Mouse (Mus musculus) hindbrain, embryonic 13.5 days (tissue): ENCODE results near the gene Nhlrc2. TPM values are rescaled to one million over a fixed set of nuclear protein-coding genes. Genes with fewer than 3 reads are reported as not detected.

Experiments
- ATAC-seq: fragments of 200-750 bp; cut with Nextera tagmentation; 2 replicates; pipeline ENCODE4 v1.8.0; 2017; ENCODE audit warnings: moderate TSS enrichment; ENCODE audit not compliant: low FRiP score
- H3K27ac ChIP-seq: fragments of 300-500 bp; sonication (generic); 2 replicates; pipeline ENCODE4 v1.5.1; 2015; ENCODE audit warnings: inconsistent platforms, mild to moderate bottlenecking, moderate library complexity
- H3K27me3 ChIP-seq: fragments of 300-500 bp; sonication (generic); 2 replicates; pipeline ENCODE4 v1.6.1; 2015; ENCODE audit warnings: mild to moderate bottlenecking, inconsistent platforms
- H3K36me3 ChIP-seq: fragments of 300-500 bp; sonication (generic); 2 replicates; pipeline ENCODE4 v1.6.1; 2015; ENCODE audit warnings: mild to moderate bottlenecking, inconsistent platforms
- H3K4me1 ChIP-seq: fragments of 300-500 bp; sonication (generic); replicated peaks from 2 replicates; pipeline ENCODE4 v1.6.1; 2015; ENCODE audit warnings: inconsistent platforms
- H3K4me2 ChIP-seq: fragments of 300-500 bp; sonication (generic); 2 replicates; pipeline ENCODE4 v1.6.1; 2015; ENCODE audit warnings: inconsistent platforms, mild to moderate bottlenecking, moderate library complexity
- H3K4me3 ChIP-seq: fragments of 300-500 bp; sonication (generic); 2 replicates; pipeline ENCODE4 v1.5.1; 2015; ENCODE audit warnings: mild to moderate bottlenecking, inconsistent platforms
- H3K9ac ChIP-seq: fragments of 300-500 bp; sonication (generic); 2 replicates; pipeline ENCODE4 v1.6.1; 2015; ENCODE audit warnings: mild to moderate bottlenecking, inconsistent platforms
- H3K9me3 ChIP-seq: fragments of 300-500 bp; sonication (generic); 2 replicates; pipeline ENCODE4 v1.6.1; 2016; ENCODE audit warnings: inconsistent platforms
- WGBS: fragments of 180-500 bp; shearing (Covaris S2); methylation state at CpG from one replicate; pipeline ENCODE4 v1.1.7; 2015; 5-methylcytosine and 5-hydroxymethylcytosine counted together
- polyA plus RNA-seq: library from polyadenylated mRNA; unstranded; fragments of >200 nt; fragmentation: Nextera tagmentation; extraction: Ambion mirVana; gene quantifications from 2 replicates; pipeline ENCODE4 v1.2.1, GENCODE M21; 2015

The Nhlrc2 gene
- polyA plus RNA-seq, 1 experiment from 2014 or later, result 10.1 TPM

DNA sequence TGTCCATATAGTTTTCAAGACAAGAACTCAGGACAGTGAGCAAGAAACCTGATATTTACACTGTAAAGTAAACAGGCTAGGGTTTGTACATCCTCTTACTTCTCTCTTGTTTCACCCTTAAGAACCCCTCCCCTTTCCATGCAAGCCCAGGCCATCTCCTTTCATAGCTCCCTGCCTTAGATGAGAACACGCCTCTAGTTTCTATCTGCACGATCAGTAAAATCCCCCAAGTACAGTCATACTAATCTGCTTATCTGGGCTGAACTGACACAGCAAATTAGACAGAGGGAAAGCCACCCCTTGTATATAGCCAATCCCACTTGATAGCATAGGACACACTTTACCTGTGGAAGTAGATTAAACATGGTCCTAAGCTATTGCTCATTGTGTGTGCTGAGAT lies 23.2 kb downstream of the Nhlrc2 start:
- no peak overlapping the region for H3K27ac ChIP-seq
- H3K27me3 ChIP-seq, result no peaks in the 10 kb centered on the region
- 86% methylated on average over 2 of the region's 2 CpGs for WGBS
- no peak overlapping the region for H3K9ac ChIP-seq
- no peak overlapping the region for H3K4me2 ChIP-seq
- H3K36me3 ChIP-seq, result peaks cover 19% of the 10 kb centered on the region; the same call in 1 of the 2 replicates
- H3K4me1 ChIP-seq, result peaks cover 6% of the 10 kb centered on the region
- no peak overlapping the region for H3K4me3 ChIP-seq
- ATAC-seq, result no peak
- no peaks in the 10 kb centered on the region for H3K9me3 ChIP-seq

DNA sequence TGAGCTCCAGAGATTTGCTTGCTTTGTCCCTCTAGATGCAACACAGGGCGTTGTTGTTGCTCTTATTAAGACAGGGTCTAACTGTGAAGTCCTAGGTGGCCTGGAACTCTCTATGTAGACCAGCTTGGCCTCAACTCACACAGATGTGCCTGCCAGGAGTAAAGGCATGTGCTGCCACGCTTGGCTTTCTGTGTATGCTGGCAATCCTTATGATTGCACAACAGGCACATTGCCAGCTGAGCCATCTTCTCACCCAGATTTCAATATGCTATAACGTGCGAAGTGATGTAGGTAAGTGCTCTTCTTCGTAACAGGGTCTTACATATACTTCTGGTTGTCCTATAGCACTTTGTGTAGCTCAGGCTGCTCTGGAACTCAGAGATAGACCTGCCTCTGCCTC lies 23.9 kb downstream of the Nhlrc2 start:
- Histone ChIP-seq H3K27ac (no peak overlapping the region), H3K9me3 (no peaks in the 10 kb centered on the region), H3K4me3 (no peak overlapping the region), H3K4me2 (no peak overlapping the region), H3K9ac (no peak overlapping the region), H3K36me3 (peaks cover 19% of the 10 kb centered on the region; the same call in 1 of the 2 replicates), H3K27me3 (no peaks in the 10 kb centered on the region), H3K4me1 (peaks cover 4% of the 10 kb centered on the region)
- no peak for ATAC-seq
- 94% methylated on average over 5 of the region's 5 CpGs for WGBS

- Histone ChIP-seq H3K9ac (no peak overlapping the region), H3K27ac (no peak overlapping the region), H3K36me3 (peaks cover 30% of the 10 kb centered on the region; the same call in 1 of the 2 replicates), H3K4me1 (no peaks in the 10 kb centered on the region), H3K4me3 (no peak overlapping the region), H3K9me3 (no peaks in the 10 kb centered on the region), H3K27me3 (no peaks in the 10 kb centered on the region), H3K4me2 (no peak overlapping the region)
- no peak for ATAC-seq
- WGBS, result 95% methylated on average over 6 of the region's 6 CpGs
These were observed 25.1 kb downstream of the Nhlrc2 start for GRCm38 (mm10) chr19:56573184-56573583.

GRCm38 (mm10) chr19:56577801-56578200 lies 29.7 kb downstream of the Nhlrc2 start:
- no peak overlapping the region for H3K4me3 ChIP-seq
- H3K4me1 ChIP-seq, result no peaks in the 10 kb centered on the region
- H3K9ac ChIP-seq, result no peak overlapping the region
- no peak for ATAC-seq
- H3K27me3 ChIP-seq, result no peaks in the 10 kb centered on the region
- WGBS, result 86% methylated on average over 1 of the region's 1 CpGs
- H3K4me2 ChIP-seq, result no peak overlapping the region
- peaks cover 24% of the 10 kb centered on the region for H3K36me3 ChIP-seq
- no peaks in the 10 kb centered on the region for H3K9me3 ChIP-seq
- no peak overlapping the region for H3K27ac ChIP-seq

DNA sequence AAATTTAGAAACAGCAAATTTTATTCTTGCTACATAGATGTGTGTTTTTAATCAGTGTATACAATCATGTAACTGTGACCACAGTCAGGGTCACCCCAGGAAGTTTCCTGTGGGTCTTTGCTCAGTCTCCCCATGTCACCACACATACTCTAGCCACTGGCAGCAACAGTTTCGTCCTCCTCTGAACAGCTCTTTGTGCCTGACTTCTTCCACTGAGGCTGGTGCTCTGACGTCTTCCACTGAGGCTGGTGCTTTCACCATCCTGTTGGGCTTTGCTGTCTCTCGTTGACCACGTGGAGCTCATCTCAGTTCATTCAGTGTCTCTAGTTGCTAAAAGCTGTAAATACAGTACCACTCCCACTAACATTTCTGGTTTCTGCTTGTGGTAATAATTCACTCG lies 33.9 kb downstream of the Nhlrc2 start:
- no peak overlapping the region for H3K27ac ChIP-seq
- H3K4me2 ChIP-seq, result no peak overlapping the region
- H3K4me1 ChIP-seq, result no peaks in the 10 kb centered on the region
- WGBS, result 84% methylated on average over 5 of the region's 5 CpGs
- H3K27me3 ChIP-seq, result no peaks in the 10 kb centered on the region
- ATAC-seq, result no peak
- peaks cover 21% of the 10 kb centered on the region for H3K36me3 ChIP-seq
- H3K9ac ChIP-seq, result no peak overlapping the region
- no peak overlapping the region for H3K4me3 ChIP-seq
- no peaks in the 10 kb centered on the region for H3K9me3 ChIP-seq

- no peaks in the 10 kb centered on the region for H3K27me3 ChIP-seq
- no peaks in the 10 kb centered on the region for H3K4me1 ChIP-seq
- H3K9ac ChIP-seq, result no peak overlapping the region
- H3K4me3 ChIP-seq, result no peak overlapping the region
- H3K9me3 ChIP-seq, result no peaks in the 10 kb centered on the region
- no peak overlapping the region for H3K4me2 ChIP-seq
- WGBS, result 77% methylated on average over 5 of the region's 5 CpGs
- ATAC-seq, result no peak
- no peak overlapping the region for H3K27ac ChIP-seq
- peaks cover 20% of the 10 kb centered on the region for H3K36me3 ChIP-seq
These were observed 35.7 kb downstream of the Nhlrc2 start for GRCm38 (mm10) chr19:56583785-56584184.

DNA sequence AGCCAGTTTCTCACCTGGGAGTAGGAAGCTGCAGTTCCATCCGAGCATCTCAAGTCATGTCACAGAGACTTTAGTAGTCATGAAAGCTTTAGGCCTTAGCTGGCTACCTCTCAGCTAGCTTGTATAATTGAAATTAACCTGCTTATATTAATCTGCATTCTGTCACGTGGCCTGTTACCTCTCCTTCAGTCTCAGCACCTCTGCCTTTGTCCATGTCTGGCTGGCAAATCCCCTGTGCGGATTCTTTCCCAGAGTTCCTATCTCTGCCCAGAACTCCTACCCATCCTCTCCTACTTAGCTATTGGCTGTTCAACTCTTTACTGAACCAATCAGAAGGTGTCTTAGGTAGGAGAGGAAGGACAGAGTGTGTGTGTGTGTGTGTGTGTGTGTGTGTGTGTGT lies 36.2 kb downstream of the Nhlrc2 start:
- Histone ChIP-seq H3K4me1 (no peaks in the 10 kb centered on the region), H3K9me3 (no peaks in the 10 kb centered on the region), H3K4me2 (no peak overlapping the region), H3K4me3 (no peak overlapping the region), H3K27me3 (no peaks in the 10 kb centered on the region), H3K9ac (no peak overlapping the region), H3K36me3 (peaks cover 24% of the 10 kb centered on the region), H3K27ac (no peak overlapping the region)
- no peak for ATAC-seq
- WGBS, result 90% methylated on average over 3 of the region's 3 CpGs

GRCm38 (mm10) chr19:56586320-56586719 lies 38.3 kb downstream of the Nhlrc2 start:
- H3K27ac ChIP-seq, result no peak overlapping the region
- ATAC-seq, result no peak
- H3K9ac ChIP-seq, result no peak overlapping the region
- H3K4me2 ChIP-seq, result no peak overlapping the region
- peaks cover 42% of the 10 kb centered on the region for H3K36me3 ChIP-seq
- no peaks in the 10 kb centered on the region for H3K4me1 ChIP-seq
- no peaks in the 10 kb centered on the region for H3K9me3 ChIP-seq
- H3K4me3 ChIP-seq, result no peak overlapping the region
- 88% methylated on average over 8 of the region's 8 CpGs for WGBS
- H3K27me3 ChIP-seq, result no peaks in the 10 kb centered on the region

GRCm38 (mm10) chr19:56588205-56588626 lies 40.2 kb downstream of the Nhlrc2 start:
- 84% methylated on average over 6 of the region's 6 CpGs for WGBS
- H3K4me2 ChIP-seq, result no peak overlapping the region
- H3K4me1 ChIP-seq, result no peaks in the 10 kb centered on the region
- H3K27me3 ChIP-seq, result no peaks in the 10 kb centered on the region
- H3K36me3 ChIP-seq, result peaks cover 52% of the 10 kb centered on the region
- H3K9me3 ChIP-seq, result no peaks in the 10 kb centered on the region
- no peak overlapping the region for H3K9ac ChIP-seq
- no peak overlapping the region for H3K4me3 ChIP-seq
- no peak overlapping the region for H3K27ac ChIP-seq
- ATAC-seq, result no peak

- Histone ChIP-seq H3K4me1 (no peaks in the 10 kb centered on the region), H3K9ac (no peak overlapping the region), H3K36me3 (peaks cover 58% of the 10 kb centered on the region), H3K27ac (no peak overlapping the region), H3K9me3 (no peaks in the 10 kb centered on the region), H3K27me3 (no peaks in the 10 kb centered on the region), H3K4me3 (no peak overlapping the region), H3K4me2 (no peak overlapping the region)
- 92% methylated on average over 6 of the region's 6 CpGs for WGBS
- no peak for ATAC-seq
These were observed 40.9 kb downstream of the Nhlrc2 start for GRCm38 (mm10) chr19:56589008-56589407.

GRCm38 (mm10) chr19:56589455-56589854 lies 41.4 kb downstream of the Nhlrc2 start:
- no peak overlapping the region for H3K4me2 ChIP-seq
- no peak for ATAC-seq
- no peak overlapping the region for H3K27ac ChIP-seq
- no peak overlapping the region for H3K4me3 ChIP-seq
- H3K9ac ChIP-seq, result no peak overlapping the region
- WGBS, result 96% methylated on average over 5 of the region's 5 CpGs
- H3K9me3 ChIP-seq, result no peaks in the 10 kb centered on the region
- H3K4me1 ChIP-seq, result no peaks in the 10 kb centered on the region
- H3K27me3 ChIP-seq, result no peaks in the 10 kb centered on the region
- peaks cover 62% of the 10 kb centered on the region for H3K36me3 ChIP-seq

- Histone ChIP-seq H3K9me3 (no peaks in the 10 kb centered on the region), H3K4me3 (no peak overlapping the region), H3K4me2 (no peak overlapping the region), H3K36me3 (peaks cover 70% of the 10 kb centered on the region), H3K9ac (no peak overlapping the region), H3K4me1 (no peaks in the 10 kb centered on the region), H3K27ac (no peak overlapping the region), H3K27me3 (no peaks in the 10 kb centered on the region)
- 97% methylated on average over 3 of the region's 3 CpGs for WGBS
- no peak for ATAC-seq
These were observed 42.2 kb downstream of the Nhlrc2 start for GRCm38 (mm10) chr19:56590250-56590649.

GRCm38 (mm10) chr19:56592472-56592871 lies 44.4 kb downstream of the Nhlrc2 start:
- no peak for ATAC-seq
- Histone ChIP-seq H3K36me3 (peaks cover 86% of the 10 kb centered on the region), H3K9me3 (no peaks in the 10 kb centered on the region), H3K27me3 (no peaks in the 10 kb centered on the region), H3K27ac (no peak overlapping the region; the same call in 1 of the 2 replicates), H3K9ac (no peak overlapping the region), H3K4me1 (no peaks in the 10 kb centered on the region), H3K4me2 (no peak overlapping the region), H3K4me3 (no peak overlapping the region)
- WGBS, result 97% methylated on average over 9 of the region's 9 CpGs
